Mouse (Mus musculus) left cerebral cortex, adult 11 months (tissue): ENCODE measurements around the gene Hook2.

Experiments used
- DNase-seq: peaks from one replicate; pipeline ENCODE4 v3.0.0; 2022; ENCODE audit warnings: low spot score

Gene Hook2

DNA sequence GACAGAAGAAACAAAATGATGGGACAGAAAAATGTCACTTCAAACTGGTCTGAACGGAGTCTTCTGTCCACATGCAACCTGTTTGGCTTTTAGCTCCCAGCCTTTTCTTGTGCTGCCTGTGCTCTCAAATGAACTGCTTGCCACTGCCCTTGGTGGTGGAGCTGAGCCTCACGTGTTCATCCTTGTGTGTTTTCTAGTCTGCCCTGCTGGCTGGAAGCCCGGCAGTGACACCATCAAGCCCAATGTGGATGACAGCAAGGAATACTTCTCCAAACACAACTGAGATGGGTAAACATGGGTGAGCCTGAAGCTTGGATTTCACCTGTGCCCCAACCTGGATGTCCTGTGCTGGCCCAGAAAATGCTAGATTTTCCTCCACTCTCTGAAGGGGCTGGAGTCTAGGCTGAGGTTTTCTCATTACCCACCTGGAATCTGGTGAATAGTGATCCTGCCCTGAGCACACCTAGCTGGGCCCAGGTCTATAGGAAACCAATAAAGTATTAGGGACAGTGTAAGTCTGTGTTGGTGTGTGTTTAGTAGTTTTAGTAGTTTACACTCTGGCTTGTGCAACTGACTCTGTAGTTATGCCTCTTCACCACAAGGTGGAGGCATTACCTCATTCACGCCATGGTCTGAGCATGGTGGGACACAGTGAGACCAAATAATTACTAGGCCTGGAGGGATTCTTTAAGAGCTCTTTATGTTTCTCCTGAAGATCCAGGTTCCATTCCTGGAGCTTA is 16.4 kb upstream of the Hook2 start:
- no peak for DNase-seq

DNA sequence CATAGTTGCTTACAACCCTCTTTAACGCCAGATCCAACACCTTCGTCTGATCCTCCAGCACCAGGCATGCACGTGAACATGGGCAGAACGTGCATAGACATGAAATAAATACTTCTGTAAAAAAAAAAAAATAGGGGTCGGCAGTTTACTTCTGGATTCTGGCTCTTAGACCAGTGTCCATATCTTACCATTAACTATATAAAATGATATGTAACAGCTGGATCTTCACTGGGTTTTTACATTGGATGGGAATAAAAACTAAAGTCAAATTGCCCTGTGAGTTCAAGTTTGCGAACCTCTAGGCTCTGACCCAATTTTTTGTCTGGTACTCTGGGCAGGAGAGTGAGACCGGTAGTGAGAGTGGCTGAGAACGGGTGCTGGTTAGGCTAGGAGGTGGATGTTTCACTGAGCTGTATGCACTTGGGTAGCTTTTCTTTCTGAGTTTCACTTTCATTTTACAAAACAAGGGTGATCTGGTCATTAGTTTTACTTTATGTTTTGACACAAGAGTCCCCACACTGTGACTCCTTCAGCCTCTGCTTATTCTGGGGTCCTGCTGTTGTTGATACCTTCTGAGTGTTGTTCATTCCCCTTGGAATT is 15.8 kb upstream of the Hook2 start:
- no peak for DNase-seq

DNA sequence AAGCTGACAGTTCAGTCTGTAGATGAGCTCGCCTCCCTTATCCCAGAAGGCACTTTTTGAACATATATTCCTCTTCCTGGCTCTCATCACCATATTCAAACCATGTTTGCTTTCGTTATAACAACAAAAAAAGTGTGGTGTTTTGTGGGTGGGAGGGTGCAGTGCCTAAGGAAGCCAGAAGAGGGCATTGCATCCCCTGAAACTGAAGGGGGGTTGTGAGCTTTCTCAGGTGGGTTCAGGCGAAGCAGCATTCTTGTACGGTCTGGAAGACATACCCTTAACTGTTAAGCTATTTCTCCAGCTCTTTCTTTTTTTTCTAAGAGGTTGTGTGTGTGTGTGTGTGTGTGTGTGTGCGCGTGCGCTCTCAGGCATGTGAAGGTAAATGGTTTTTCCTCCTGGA is 15.0 kb upstream of the Hook2 start:
- DNase-seq, result no peak

DNA sequence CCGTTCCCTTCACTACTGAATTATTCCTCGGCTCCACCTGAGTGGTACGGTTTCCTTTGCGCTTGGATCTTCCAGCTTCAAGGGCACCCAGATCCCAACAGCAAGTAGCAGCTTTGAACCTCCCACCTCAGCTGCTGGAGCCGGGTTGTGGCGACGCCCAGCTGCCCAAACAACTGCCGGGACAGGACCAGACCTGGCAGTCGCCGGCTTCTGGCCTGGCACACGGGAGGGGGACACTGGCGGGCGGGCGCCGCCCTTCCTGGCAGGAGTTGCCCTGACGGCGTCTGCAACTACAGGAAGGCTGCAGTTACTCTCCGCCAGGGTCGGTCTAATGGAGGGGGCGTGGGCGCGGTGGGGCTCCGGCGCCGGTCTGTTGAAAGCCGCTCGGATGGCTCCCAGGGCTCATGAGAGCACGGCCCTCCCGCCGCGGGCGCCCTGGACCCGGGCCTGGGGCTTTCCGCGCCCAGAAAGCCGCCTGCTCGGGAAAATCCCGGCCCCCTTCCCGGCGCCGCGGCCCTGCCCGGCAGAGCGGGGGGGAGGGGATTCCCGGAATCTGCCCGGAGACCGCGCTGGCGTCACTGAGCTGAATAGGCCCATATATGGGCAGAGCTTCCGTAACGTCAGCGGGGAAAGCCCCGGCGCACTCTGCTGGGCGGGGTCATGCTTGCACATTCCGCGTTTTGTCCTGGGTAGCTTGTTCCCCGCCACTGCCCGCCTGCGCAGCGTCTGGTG is 14.2 kb upstream of the Hook2 start:
- DNase-seq, result peak; percentile 93

DNA sequence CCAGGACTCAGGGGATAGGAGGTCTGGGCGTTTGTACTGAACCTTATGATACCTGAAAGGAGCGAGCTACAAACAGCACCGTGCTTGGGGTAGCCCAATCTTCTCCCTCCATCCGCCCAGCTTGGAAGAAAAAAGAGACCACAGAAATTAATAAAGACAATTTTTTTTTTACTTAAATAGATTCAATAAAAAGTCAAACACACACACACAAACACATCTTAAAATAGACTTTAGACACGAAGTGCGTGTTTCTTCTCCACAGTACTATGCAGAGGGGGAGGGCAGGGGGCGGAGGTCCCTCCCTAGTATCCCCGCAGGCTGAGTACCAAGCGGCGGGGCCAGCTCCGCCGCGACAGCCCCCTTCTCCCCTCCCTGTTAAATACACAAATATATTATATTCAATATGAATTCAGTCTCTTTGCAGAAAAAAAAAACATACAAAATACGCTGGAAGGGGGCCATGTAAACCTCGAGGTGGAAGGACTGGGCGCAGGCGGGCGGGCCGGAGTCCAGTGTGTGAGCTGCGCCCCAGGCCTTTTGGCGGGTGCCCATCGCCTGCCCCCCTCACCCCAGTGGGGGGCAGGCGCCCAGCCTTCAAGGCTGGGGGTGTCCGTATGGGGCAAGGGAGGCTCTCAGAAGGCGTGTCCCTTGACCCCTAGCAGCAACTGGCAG is 13.5 kb upstream of the Hook2 start:
- no peak for DNase-seq

DNA sequence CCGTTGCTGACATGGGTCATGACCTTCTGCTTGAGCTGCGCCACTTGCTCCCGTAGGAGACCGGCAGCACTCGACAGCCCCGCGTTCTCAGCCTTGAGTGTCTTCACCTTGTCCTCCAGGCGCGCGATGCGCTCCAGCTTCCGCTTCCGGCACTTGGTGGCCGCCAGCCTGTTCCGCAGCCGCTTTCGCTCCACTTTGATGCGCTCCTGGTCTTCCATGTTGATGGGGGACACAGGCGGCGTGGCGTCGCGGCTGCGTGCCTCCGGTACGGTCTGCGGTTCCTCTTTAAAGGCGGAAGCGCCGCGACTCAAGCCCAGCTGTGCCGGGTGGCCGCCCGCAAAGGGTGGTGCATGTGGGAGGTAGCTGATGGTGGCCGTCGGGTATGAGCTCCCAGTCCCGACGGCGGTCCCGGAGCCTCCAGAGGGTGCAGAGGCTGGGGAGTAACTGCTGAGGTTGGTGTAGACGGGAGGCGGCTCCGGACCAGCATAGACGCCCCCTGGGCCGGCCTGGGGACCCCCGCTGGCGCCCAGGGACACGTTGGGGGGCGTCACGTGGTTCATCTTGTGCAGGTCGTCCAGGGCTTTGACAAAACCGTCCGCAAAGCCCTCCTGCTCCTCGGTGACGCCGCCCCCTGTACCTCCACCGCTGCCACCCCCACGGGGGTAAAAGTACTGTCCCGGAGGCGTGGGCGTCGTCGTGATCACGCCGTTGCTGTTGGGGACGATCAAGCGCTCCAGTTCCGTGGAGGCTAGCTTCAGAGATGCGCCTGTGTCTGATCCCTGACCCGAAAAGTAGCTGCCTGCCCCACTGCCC is 12.8 kb upstream of the Hook2 start:
- no peak for DNase-seq

DNA sequence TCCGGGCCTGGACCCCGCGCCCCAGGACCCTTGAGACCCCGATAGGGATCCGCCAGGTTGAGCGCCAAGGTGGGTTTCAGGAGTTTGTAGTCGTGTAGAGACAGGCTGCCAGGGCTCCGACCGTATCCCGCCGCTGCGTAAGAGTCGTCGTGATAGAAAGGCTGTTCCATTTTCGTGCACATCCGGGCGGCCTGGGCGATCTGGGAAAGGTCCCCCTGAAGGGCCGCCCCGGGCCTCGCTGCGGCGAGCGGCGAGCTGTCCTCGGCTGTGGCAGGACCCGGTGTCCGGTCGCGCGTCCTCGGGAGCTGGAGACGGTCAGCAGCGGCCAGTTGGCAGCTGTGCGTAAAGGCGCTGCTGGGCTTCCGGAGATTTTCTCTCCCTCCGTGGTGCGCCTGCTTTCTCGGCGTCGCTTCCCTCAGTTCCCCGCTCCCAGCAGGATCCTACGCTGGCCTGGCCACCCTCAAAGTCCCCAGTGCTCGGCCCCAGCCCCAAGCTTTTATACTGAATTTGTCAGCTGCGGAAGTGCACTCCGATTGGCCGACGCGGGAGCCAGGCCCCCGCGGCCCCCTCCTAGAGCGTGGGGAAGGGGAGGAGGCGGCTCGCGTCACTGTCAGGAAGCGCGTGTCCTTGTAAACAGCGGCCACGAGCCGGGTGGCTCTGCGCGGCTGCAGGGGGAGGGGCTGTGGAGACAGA is 12.0 kb upstream of the Hook2 start, which contains the start of gene Junb:
Junb (minus strand) TSS at position 471 of the 693 bp plus-strand sequence.
- peak; percentile 93 for DNase-seq

DNA sequence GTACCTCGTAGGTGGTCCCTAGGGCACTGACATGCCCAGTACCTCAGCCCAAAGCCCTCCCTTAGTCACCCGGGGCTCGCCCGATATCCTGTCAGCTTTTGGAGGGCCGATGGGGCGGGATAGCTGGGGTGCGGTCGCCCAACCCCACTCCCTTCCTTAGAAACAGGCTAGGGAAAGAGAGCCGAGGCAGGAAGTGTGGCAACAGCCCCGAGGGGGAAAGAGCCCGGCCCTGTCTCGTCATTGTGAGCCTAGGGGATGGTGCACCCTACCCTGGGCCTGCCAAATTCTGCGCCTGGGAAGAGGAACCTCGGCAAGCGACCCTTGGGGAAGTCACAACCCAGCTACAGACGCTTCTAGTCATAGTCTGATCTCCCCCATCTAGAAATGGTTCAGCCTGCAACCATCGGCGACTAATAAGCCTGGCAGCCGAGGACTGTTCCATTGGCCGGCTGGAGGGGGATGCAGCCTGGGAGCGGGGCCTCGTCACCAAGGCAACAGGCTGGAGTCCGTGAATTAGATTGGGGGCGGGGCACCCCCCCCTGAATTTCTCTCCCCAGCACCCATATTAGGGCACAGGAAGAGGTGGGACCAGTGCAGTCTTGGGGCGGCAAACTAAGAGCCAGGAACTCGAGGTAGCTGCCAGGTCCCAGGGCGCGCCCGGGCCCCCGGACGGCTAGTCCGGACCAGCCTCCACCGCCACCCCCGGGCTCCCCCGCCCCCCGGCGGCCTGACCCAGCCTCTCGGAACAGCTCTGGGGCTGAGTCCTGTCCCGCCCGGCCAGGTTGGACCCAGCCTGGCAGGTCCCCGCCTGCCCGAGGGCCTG is 10.6 kb upstream of the Hook2 start:
- DNase-seq, result peak; percentile 89

DNA sequence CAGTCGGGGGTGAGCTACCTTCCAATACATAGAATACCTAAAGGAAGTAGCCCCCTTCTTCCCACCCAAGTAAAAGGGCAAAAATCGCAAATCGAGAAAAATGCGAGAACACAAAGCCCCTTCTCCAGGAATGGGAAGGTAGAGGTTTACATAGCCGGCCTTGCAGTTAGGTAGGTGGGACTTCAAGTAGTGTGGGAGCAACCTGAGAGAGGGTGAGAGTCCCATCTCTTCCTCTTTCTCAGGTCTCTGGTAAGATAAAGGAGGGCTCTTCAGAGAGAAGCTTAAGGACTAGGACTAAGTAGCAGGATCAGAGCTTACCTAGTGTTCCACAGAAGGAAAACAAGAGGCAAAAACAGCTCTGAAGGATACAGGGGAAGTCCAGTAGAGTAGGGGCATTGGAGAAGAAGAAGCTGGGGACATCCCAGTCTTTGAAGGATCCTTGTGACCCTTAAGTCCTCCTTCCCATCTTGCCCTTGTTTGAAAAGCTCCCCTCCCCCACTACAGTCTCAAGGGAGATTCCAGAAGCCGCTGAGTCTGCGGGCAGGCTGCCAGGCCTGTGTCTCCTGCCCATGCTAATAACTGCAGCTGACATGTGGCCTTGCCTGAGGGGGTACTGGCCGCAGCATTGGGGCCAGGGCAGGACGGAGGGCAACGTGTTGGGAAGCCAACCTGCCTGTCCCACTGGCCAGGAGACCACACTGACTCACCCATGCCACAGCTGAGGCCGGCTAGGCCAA is 9.6 kb upstream of the Hook2 start:
- no peak for DNase-seq

DNA sequence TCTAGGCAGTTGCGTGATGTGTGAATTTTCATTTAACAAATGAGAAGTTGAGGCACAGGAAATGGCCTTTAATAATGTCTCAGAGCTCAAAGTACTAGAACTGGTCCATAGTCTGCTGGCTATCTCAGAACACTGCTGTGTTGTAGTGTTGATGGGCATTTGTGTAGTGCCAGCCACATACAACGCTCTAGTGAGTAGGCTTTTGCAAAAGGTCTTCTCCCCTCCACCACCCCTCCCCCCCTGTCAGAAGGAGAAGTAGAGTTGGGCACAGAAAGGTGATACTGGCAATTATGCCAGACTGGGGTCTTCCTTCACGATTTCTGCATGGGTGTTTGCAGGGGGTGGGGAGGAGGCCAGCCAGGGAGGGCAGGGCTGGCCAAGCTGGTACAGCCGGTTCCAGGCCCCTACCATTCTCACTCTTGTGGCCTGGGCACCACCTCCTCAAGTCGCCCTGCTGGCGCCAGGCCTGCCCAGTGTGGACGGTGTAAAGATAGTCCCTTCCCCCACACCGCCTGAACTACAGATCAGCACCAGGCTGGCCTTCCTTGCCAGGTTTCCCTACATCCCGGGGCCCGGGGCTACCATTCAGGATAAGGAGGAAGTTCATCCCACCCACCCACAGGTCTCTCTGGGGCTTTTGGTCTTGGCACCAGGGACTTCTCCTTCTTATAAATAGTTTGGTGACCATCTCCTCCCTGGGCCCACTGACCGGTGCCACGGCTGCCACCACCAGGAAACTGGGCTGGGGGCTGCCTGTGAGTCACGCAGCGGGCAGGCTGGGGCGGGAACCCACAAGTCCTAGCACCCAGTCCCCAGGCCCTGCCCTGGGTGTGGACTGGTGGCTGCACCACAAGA is 8.5 kb upstream of the Hook2 start:
- no peak for DNase-seq

DNA sequence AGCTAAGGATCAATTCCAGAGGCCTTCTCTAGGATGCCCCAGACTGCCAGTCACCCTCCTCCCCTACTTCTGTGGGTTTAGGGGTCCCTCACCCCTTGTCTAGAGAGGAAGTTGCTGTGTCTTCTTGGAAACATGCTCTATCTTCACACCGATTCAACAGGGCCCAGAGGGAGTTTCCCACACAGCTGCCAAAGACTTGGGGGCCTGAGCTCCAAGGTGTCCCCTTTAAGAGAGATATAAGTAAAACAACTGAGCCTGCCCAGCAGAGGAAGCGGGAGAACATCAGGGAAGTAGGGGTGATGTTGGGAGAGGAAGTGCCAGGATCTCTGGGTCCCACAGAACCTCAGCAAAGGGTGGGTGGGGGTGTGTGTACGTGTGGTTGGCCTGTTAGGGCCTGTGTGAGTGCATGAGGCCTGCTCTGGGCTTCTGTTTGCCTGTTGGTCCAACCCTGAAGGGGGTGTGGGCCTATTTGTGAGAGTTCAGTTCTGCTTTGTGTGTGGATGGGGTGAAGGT is 7.8 kb upstream of the Hook2 start:
- DNase-seq, result no peak

DNA sequence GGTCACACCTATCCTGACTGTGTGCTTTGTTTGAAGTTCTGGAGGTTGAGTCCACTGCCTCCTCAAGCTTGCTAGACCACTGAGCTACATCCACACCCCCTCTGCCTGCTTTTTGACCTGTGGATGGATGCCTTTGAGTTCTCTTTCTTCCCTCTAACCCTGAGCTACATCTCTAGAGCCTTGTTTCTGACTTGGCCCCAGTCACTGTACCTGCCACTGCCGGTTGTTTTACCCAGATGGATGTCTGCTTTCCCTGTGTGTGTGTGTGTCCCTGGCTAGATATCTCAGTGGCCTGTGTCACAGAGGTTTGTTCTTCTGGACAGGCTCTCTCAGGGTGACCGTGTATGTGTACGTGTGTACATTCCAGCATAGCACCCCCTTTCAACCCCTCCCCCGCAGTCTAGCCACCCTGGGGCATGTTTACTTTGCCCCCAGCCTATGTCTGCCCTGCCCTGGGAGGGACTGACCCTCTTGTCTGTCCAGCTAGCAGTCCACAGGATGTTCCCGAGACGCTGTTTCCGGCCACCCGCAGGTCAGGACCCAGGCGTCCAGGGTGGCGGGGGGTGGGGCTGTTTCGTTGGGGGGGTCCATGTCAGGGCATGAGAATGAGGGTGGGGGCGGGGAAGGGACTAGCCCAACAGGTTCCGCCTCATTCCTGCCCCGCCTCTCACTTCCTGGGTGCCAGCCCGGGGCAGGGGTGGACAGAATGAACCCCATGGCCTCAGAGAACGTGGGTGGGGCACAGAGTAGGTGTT is 5.9 kb upstream of the Hook2 start:
- DNase-seq, result no peak

DNA sequence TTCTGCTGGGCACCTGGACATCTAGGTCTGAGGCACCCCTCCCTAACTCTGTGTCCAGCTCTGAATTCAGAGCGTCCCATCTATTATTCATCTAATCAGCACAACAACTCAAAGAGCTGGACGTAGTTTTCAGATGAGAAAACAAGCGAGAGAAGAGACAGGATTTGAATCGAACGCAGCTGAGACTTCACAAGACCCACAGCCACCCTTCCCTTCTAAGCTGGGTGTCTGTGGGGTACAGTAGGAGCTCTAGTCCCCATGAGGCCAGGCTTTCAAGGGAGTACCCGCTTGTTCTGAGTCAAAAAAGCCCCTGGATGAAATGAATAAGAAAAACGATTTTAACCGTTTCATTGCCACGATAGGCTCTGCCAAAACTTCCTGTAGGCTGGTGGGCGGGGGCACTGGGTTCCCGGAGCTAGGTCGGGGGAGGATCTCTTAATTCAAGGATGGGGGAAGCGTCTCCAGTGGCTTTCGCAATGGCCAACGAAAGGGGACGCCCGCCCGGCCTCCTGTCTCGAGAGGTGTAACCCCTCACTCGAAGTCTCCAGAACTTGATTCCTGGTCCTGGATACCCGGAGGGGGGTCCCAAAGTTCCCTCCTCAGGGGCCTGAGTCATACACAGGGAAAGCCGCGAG is 5.2 kb upstream of the Hook2 start:
- DNase-seq, result no peak

DNA sequence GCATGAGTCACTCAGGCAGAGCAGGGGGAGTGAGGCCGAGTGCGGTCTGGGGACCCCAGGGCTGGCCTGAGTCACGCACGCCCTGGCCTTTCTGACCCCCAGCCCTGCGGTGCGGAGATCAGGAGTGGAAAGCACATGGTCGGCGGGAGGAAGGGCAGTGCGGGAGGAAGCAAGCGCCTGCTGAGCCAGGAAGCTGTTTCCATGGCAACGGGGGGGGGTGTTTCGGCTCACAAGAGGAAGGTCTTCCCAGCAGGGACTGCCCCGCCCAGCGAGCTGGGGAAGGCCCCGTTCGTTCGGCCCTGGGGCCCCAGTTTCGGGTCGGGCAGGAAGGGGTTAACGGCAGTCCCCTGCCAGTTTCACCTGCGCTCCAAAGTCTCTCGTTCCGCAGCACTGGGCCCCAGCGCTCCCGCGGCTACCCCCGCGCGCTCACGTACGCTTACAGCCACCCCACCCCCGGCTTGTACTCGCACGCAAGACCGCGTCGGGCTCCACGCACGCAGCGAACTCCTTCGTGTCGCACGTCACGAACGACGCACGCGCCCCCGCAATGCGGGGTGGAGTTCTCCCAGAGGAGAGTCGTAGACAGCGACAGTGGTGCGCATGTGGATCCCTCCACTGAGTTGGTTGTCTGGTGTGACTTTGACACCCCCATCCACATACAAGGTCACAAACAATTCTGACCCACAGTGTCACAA is 4.6 kb upstream of the Hook2 start:
- peak; percentile 93 for DNase-seq

DNA sequence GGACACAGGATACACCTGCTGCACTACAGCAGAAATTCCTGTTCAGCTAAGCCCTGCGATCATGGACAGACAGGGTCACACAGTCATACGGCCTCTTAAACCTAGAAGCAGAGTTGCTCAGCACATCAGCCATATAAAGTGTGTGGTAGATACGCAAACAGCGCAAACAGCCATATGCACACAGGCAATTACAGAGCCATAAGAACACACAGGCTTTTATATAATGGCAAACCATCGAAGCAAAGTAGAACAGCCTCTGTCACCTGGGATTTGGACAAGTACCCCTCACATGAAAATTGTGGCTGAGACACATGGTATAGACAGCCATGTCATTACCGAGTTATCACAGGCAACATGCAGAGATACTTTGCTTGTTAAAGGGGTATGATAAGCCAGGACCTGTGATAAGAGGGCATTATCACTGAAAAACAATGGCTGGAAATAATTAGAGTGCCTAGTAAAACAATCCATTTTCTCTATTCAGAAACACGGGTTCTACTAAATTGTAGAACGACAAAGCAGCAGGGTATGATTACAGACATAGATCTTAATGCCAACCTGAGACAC is 3.9 kb upstream of the Hook2 start:
- no peak for DNase-seq

DNA sequence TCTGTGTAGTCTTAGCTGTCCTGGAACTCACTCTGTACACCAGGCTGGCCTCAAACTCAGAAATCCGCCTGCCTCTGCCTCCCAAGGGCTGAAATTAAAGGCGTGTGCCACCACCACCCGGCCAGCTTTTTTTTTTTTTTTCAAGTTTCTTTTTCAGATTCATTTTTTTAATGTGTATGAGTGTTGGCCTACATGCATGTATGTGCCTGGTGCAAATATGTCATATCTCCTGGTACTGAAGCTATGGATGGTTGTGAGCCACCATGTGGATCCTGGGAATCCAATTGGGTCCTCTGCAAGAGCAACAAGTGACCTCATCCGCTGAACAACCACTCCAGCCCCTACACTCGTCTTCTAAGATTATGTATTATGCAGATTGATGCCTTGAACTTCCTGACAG is 3.0 kb upstream of the Hook2 start:
- no peak for DNase-seq
